Mouse (Mus musculus): ENCODE results near the gene Acot7. TPM values are rescaled to one million over a fixed set of nuclear protein-coding genes. Genes with fewer than 3 reads are reported as not detected.

The Acot7 gene
- total and polyA plus RNA-seq, 2 experiments = 9.3 to 18.4 TPM

DNA sequence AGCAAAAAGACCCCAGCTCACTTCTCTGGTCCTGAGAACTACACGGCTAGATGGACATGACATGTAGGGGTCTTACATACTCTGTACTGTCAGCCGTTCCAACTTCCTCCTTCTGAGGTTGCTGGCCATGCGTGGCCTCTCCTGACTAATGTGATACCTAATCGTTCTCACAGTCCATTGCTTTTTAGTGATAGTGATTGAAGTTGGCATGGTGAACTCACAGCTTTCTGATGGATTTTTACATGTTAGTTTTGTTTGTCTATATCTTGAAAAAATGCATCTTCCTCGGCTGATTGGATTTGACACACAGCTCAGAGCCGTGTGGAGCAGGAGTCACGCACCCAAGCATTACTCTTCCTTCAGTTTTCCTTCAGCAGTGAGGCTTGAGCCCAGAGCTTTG is 53.4 kb downstream of the Acot7 start:
- Histone ChIP-seq H3K4me3 (ENCODE audit: insufficient read depth, low read depth, low read length) (no peak overlapping the region), H3K4me1 (ENCODE audit: control insufficient read depth, insufficient read depth, low read length) (peaks cover 48% of the 10 kb centered on the region), H3K9ac (ENCODE audit: low read depth, low read length) (no peak overlapping the region), H3K27me3 (ENCODE audit: control insufficient read depth, insufficient read depth, low read length) (no peaks in the 10 kb centered on the region), H3K79me2 (ENCODE audit: control insufficient read depth, insufficient read depth, low read length) (no peaks in the 10 kb centered on the region; the same call in 1 of the 2 replicates), H3K36me3 (ENCODE audit: control insufficient read depth, insufficient read depth, low read length) (no peaks in the 10 kb centered on the region), H3K27ac (replicated peaks; ENCODE audit: insufficient read depth, low read depth, low read length) (peak overlapping the region; percentile 56)
- DNase-seq (ENCODE audit: extremely low read depth, low read depth, low spot score) = no peak
- WGBS = 89% methylated on average over 7 of the region's 7 CpGs
- TF ChIP-seq POLR2A (IDR thresholded peaks at IDR 0.05; ENCODE audit: extremely low read depth, insufficient read depth, low read length) (no peak), CTCF (IDR thresholded peaks at IDR 0.05; ENCODE audit: low read depth, low read length) (no peak)

DNA sequence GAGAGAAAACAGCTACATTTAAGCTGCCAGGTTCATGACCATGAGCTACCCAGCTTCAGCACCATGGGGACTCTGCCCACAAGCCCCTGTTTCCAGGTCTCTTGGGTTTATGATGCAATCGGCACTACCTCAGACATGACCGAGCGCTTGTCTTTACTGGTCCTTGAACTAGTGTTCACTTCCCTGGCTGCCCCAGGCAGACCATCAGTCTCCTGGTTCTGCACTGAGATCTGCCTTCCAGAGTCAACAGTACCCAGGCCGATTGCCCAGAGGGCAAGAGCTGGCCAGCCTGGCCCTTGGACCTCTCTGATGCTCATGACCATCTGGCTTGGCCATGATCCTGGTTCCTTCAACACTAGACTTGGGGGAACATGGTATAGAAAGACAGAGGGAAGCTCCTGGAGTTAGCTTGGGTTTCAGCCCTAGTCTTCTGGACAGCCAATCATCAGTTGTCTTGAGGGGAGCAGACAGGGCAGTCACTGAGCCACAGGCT is 54.5 kb downstream of the Acot7 start:
- peak overlapping the region; percentile 56 for H3K27ac ChIP-seq (replicated peaks; ENCODE audit: insufficient read depth, low read depth, low read length)
- no peaks in the 10 kb centered on the region for H3K36me3 ChIP-seq (ENCODE audit: control insufficient read depth, insufficient read depth, low read length)
- TF ChIP-seq CTCF (IDR thresholded peaks at IDR 0.05; ENCODE audit: low read depth, low read length) = no peak
- TF ChIP-seq POLR2A (IDR thresholded peaks at IDR 0.05; ENCODE audit: extremely low read depth, insufficient read depth, low read length) = no peak
- peaks cover 38% of the 10 kb centered on the region for H3K4me1 ChIP-seq (ENCODE audit: control insufficient read depth, insufficient read depth, low read length)
- WGBS = 32% methylated on average over 4 of the region's 4 CpGs
- no peaks in the 10 kb centered on the region; the same call in 1 of the 2 replicates for H3K79me2 ChIP-seq (ENCODE audit: control insufficient read depth, insufficient read depth, low read length)
- H3K27me3 ChIP-seq (ENCODE audit: control insufficient read depth, insufficient read depth, low read length) = no peaks in the 10 kb centered on the region
- peak; percentile 97 for DNase-seq (ENCODE audit: extremely low read depth, low read depth, low spot score)
- H3K4me3 ChIP-seq (ENCODE audit: insufficient read depth, low read depth, low read length) = no peak overlapping the region
- H3K9ac ChIP-seq (ENCODE audit: low read depth, low read length) = no peak overlapping the region

DNA sequence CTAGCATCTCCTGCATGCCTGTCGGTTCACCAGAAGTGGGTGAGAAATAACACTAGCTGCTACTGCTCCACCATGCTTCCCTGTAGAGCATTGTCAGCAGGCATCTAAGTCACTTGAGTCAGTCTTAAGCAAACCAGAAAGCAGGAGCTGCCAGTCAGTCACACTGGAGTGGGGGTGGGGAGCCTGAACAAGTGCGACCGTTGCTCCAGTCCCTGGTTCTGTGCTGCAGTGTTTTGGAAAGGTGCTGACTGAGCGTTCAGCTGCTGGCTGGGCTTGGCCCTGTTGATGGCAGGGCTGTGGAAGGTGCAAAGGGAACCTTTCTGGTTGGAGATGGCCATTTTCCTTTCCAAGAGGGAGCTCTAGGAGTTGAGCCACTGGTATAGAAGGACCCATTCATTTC is 62.0 kb downstream of the Acot7 start:
- WGBS = 60% methylated on average over 4 of the region's 4 CpGs
- H3K27ac ChIP-seq (replicated peaks; ENCODE audit: insufficient read depth, low read depth, low read length) = no peak overlapping the region
- H3K4me1 ChIP-seq (ENCODE audit: control insufficient read depth, insufficient read depth, low read length) = peaks cover 3% of the 10 kb centered on the region; the same call in 1 of the 2 replicates

DNA sequence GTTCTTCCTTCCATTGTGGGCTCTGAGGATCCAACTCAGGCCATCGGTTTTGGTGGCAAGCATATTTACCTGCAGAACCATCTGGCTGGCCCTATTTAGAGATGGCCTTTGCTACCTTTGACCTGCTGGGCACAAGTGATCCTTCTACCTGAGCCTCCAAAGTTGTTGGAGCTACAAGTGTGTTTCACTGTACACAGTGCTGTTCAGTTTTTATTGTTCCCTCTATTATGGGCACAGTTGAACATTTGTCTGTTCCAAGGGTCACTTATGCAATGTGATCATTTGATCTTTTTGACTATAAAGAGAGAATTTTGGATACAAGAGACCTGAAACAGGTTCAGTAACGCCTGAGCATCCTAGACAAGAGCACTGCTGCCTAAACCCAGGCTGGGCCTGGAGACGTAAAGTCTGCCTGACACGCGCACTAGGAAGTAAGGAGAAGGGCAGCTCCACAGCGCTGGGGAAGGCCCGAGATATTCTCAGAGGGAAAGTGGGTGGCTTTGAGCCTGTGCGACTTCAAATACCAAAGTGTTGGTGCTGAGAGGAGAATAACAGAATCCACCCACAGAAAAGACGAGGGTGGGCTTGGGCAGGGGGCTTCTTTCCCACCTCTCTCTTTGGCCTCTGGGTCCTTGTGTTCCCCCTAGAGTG is 65.4 kb downstream of the Acot7 start:
- TF ChIP-seq CTCF (IDR thresholded peaks at IDR 0.05; ENCODE audit: low read depth, low read length) (no peak), POLR2A (IDR thresholded peaks at IDR 0.05; ENCODE audit: extremely low read depth, insufficient read depth, low read length) (no peak)
- H3K79me2 ChIP-seq (ENCODE audit: control insufficient read depth, insufficient read depth, low read length) = no peaks in the 10 kb centered on the region
- no peak overlapping the region for H3K4me3 ChIP-seq (ENCODE audit: insufficient read depth, low read depth, low read length)
- peaks cover 3% of the 10 kb centered on the region; the same call in 1 of the 2 replicates for H3K4me1 ChIP-seq (ENCODE audit: control insufficient read depth, insufficient read depth, low read length)
- WGBS = 70% methylated on average over 9 of the region's 9 CpGs
- H3K36me3 ChIP-seq (ENCODE audit: control insufficient read depth, insufficient read depth, low read length) = no peaks in the 10 kb centered on the region
- no peaks in the 10 kb centered on the region for H3K27me3 ChIP-seq (ENCODE audit: control insufficient read depth, insufficient read depth, low read length)
- no peak overlapping the region for H3K9ac ChIP-seq (ENCODE audit: low read depth, low read length)
- H3K27ac ChIP-seq (replicated peaks; ENCODE audit: insufficient read depth, low read depth, low read length) = peak overlapping the region; percentile 15
- peak; percentile 92 for DNase-seq (ENCODE audit: extremely low read depth, low read depth, low spot score)

More for the DNA sequence above, 62.0 kb downstream of the Acot7 start:
- peak; percentile 71 for DNase-seq (ENCODE audit: extremely low read depth, low read depth, low spot score)
- Histone ChIP-seq H3K79me2 (ENCODE audit: control insufficient read depth, insufficient read depth, low read length) (no peaks in the 10 kb centered on the region), H3K9ac (ENCODE audit: low read depth, low read length) (no peak overlapping the region), H3K27me3 (ENCODE audit: control insufficient read depth, insufficient read depth, low read length) (no peaks in the 10 kb centered on the region), H3K36me3 (ENCODE audit: control insufficient read depth, insufficient read depth, low read length) (no peaks in the 10 kb centered on the region), H3K4me3 (ENCODE audit: insufficient read depth, low read depth, low read length) (no peak overlapping the region)
- TF ChIP-seq CTCF (IDR thresholded peaks at IDR 0.05; ENCODE audit: low read depth, low read length) (no peak), POLR2A (IDR thresholded peaks at IDR 0.05; ENCODE audit: extremely low read depth, insufficient read depth, low read length) (no peak)

DNA sequence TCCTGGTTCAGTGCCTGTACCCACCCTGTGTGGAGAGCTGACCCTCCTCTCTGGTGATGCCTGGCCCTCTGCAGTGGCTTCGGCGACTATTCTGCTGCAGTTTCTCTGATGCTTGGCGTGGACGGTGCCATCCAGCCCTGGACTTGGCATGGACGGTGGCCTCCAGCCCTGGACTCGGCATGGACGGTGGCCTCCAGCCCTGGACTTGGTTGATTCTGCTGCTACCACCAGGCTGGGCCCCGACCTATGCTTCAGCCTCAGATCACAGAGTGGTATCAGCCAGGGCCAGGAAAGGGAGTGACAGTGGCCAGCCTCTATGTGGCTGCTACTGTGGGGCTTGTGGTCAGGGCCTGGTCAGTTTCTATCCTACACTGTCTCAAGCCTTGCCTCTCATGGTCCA is 66.0 kb downstream of the Acot7 start:
- Histone ChIP-seq H3K27ac (replicated peaks; ENCODE audit: insufficient read depth, low read depth, low read length) (no peak overlapping the region), H3K36me3 (ENCODE audit: control insufficient read depth, insufficient read depth, low read length) (no peaks in the 10 kb centered on the region), H3K79me2 (ENCODE audit: control insufficient read depth, insufficient read depth, low read length) (no peaks in the 10 kb centered on the region), H3K9ac (ENCODE audit: low read depth, low read length) (no peak overlapping the region; the same call in 1 of the 2 replicates), H3K4me3 (ENCODE audit: insufficient read depth, low read depth, low read length) (no peak overlapping the region), H3K27me3 (ENCODE audit: control insufficient read depth, insufficient read depth, low read length) (no peaks in the 10 kb centered on the region), H3K4me1 (ENCODE audit: control insufficient read depth, insufficient read depth, low read length) (peaks cover 3% of the 10 kb centered on the region; the same call in 1 of the 2 replicates)
- WGBS = 84% methylated on average over 8 of the region's 8 CpGs
- TF ChIP-seq POLR2A (IDR thresholded peaks at IDR 0.05; ENCODE audit: extremely low read depth, insufficient read depth, low read length) (no peak), CTCF (IDR thresholded peaks at IDR 0.05; ENCODE audit: low read depth, low read length) (no peak)
- DNase-seq (ENCODE audit: extremely low read depth, low read depth, low spot score) = no peak
